Mouse (Mus musculus) cortical plate, adult 2 months (tissue): ENCODE measurements around the gene Chrna4.

Source experiments
- CTCF ChIP-seq: fragments of 200-500 bp; IDR thresholded peaks from 2 replicates; pipeline ENCODE4 v1.5.1; 2011; ENCODE audit warnings: mild to moderate bottlenecking, control low read depth, low read length; ENCODE audit not compliant: insufficient read depth; ENCODE audit errors: extremely low read depth
- POLR2A ChIP-seq: fragments of 200-500 bp; IDR thresholded peaks from 2 replicates; pipeline ENCODE4 v1.6.1; 2011; ENCODE audit warnings: mild to moderate bottlenecking, low read length, control low read depth; ENCODE audit not compliant: insufficient read depth; ENCODE audit errors: extremely low read depth

DNA sequence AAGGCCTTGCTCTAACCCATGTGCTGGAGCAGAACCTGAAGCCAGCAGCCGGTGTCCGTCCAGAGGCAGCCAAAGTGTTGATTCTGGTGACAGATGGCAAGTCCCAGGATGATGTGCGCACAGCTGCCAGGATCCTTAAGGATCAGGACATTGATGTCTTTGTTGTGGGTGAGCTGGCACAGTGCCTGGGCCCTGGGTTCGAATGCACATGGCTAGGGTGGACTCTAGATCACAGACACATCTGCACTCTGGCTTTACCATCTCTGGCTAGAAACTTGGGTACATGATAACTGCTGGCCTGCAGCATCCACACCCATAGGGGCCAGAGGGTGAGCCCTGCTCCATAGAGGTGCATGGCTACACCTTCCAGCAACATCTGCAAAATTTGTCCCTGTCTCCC lies 47.9 kb downstream of the Chrna4 start:
- no peak for TF ChIP-seq CTCF
- TF ChIP-seq POLR2A = no peak
